Mouse (Mus musculus): ENCODE results near the gene Spata21. TPM values are rescaled to one million over a fixed set of nuclear protein-coding genes. Genes with fewer than 3 reads are reported as not detected.
"Not testable (repeated sequence)": the region's sequence is repeated elsewhere in the genome, so short reads cannot be mapped to it uniquely, and the experiment has no call there.

The Spata21 gene
- polyA plus RNA-seq, 1 experiment from 2014 or later, result 0.11 TPM

DNA sequence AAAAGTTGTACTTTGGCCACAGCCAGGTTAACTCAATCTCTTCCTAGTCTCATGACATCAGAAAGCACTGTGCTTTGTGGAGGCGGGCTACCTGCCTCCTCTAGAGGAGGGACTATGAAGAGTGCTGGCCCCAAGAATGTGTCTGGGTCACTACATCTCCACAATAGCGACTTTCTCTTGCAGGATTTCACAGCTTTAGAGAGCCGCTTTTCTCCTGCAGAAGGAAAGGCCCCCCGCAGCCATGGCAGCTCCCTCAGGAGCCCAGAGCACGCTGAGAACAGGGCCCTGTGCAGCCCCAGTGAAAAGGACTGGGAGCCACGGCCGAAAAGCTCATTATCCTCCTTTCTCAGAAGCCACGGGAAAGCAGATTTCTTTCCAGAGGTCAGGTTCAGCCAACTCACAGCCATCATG, 45.9 kb downstream of the Spata21 start:
- ATAC-seq (ENCODE audit: low FRiP score, low TSS enrichment) (no peak), DNase-seq (ENCODE audit: low spot score) (no peak)
- H3K27me3 ChIP-seq (ENCODE audit: control insufficient read depth, insufficient read depth, low read length), result no peaks in the 10 kb centered on the region
- H3K4me1 ChIP-seq (replicated peaks; ENCODE audit: control insufficient read depth, insufficient read depth), result peaks cover 17% of the 10 kb centered on the region
- H3K9me3 ChIP-seq (ENCODE audit: control insufficient read depth, low read length), result no peaks in the 10 kb centered on the region
- no peak overlapping the region for H3K4me3 ChIP-seq (ENCODE audit: low read depth, low read length)
- H3K4me2 ChIP-seq (replicated peaks; ENCODE audit: low read depth), result peak overlapping the region; percentile 17; the same call in 1 of the 2 replicates
- H3K27ac ChIP-seq (replicated peaks), result peak overlapping the region; percentile 79
- H3K36me3 ChIP-seq (ENCODE audit: control insufficient read depth, insufficient read depth, low read length), result no peaks in the 10 kb centered on the region
- TF ChIP-seq CTCF (IDR thresholded peaks at IDR 0.05; ENCODE audit: low read depth) (no peak), EP300 (optimal IDR thresholded peaks at IDR 0.05) (no peak)
- 43% methylated on average over 8 of the region's 8 CpGs for WGBS
- H3K9ac ChIP-seq (ENCODE audit: low read length), result no peak overlapping the region

DNA sequence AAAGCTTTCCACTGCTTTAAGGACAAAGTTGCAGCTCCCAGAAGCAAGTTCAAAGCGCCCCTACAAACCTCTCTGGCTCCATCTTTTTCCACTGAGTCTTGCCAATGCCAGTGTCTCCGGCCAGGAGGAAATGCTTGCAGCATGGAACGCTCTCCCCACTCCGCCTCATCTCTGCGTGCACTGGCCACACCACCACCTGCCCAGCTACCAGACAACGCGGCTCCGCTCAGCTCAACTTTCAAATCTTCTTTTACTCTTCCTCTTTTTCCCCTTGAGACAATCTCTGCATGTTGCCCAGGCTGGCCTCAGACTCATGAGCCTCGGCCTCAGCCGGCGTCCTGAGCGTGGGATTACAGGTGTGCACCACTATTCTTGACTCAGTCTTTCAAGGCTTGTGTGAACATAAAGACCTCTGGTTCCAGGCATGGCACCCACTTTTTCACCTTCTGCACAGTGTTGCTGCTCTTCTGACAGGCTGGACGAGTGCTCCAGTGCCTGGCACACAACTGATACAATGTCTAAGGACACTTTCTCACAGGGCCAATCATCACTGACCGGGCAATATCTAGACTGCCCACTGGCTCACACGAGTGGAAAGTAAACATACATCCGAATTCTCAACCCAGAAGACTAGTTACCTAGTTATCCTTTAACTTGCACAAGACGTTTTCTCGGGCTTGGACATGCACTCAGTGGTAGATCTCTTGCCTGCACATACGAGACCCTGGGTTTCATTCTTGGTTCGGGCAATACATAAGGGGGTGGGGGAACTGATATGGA, 46.8 kb downstream of the Spata21 start:
- Histone ChIP-seq H3K27ac (replicated peaks) (peak overlapping the region; percentile 79), H3K9me3 (ENCODE audit: control insufficient read depth, low read length) (no peaks in the 10 kb centered on the region), H3K36me3 (ENCODE audit: control insufficient read depth, insufficient read depth, low read length) (no peaks in the 10 kb centered on the region), H3K27me3 (ENCODE audit: control insufficient read depth, insufficient read depth, low read length) (no peaks in the 10 kb centered on the region), H3K9ac (ENCODE audit: low read length) (peak overlapping the region; percentile 3; the same call in 1 of the 2 replicates), H3K4me3 (ENCODE audit: low read depth, low read length) (peak overlapping the region; percentile 2; the same call in 1 of the 2 replicates), H3K4me1 (replicated peaks; ENCODE audit: control insufficient read depth, insufficient read depth) (peaks cover 17% of the 10 kb centered on the region), H3K4me2 (replicated peaks; ENCODE audit: low read depth) (peak overlapping the region; percentile 17; the same call in 1 of the 2 replicates)
- WGBS, result 48% methylated on average over 20 of the region's 20 CpGs
- DNase-seq (ENCODE audit: low spot score) (no peak), ATAC-seq (ENCODE audit: low FRiP score, low TSS enrichment) (no peak)
- TF ChIP-seq EP300 (optimal IDR thresholded peaks at IDR 0.05), result no peak
- TF ChIP-seq CTCF (IDR thresholded peaks at IDR 0.05; ENCODE audit: low read depth), result no peak

DNA sequence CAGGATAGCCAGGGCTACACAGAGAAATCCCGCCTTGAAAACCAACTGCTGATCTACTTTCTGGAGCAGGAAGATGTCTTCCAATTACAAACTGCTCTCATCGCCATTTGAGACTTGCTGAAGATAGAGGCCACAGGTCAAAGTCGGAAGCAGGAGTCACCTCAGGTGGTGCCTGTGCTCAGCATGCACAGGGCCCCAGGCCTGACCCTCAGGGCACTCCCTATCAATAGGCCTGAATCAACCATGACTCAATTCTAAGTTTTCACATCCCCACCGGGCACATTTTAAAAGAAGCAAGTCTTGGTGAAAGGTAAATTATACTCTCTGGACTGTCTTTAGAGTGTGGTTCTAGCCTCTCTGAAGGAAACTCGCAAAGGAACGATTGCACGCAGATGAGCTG, 48.0 kb downstream of the Spata21 start:
- no peak overlapping the region for H3K9ac ChIP-seq (ENCODE audit: low read length)
- H3K4me1 ChIP-seq (replicated peaks; ENCODE audit: control insufficient read depth, insufficient read depth), result peaks cover 17% of the 10 kb centered on the region
- ATAC-seq (ENCODE audit: low FRiP score, low TSS enrichment) (no peak), DNase-seq (ENCODE audit: low spot score) (peak; percentile 48)
- no peak overlapping the region for H3K4me2 ChIP-seq (replicated peaks; ENCODE audit: low read depth)
- H3K9me3 ChIP-seq (ENCODE audit: control insufficient read depth, low read length), result no peaks in the 10 kb centered on the region
- no peaks in the 10 kb centered on the region for H3K27me3 ChIP-seq (ENCODE audit: control insufficient read depth, insufficient read depth, low read length)
- 65% methylated on average over 7 of the region's 7 CpGs for WGBS
- H3K36me3 ChIP-seq (ENCODE audit: control insufficient read depth, insufficient read depth, low read length), result no peaks in the 10 kb centered on the region
- peak overlapping the region; percentile 46; the same call in 1 of the 2 replicates for H3K27ac ChIP-seq (replicated peaks)
- no peak overlapping the region for H3K4me3 ChIP-seq (ENCODE audit: low read depth, low read length)
- TF ChIP-seq CTCF (IDR thresholded peaks at IDR 0.05; ENCODE audit: low read depth) (no peak), EP300 (optimal IDR thresholded peaks at IDR 0.05) (no peak)

DNA sequence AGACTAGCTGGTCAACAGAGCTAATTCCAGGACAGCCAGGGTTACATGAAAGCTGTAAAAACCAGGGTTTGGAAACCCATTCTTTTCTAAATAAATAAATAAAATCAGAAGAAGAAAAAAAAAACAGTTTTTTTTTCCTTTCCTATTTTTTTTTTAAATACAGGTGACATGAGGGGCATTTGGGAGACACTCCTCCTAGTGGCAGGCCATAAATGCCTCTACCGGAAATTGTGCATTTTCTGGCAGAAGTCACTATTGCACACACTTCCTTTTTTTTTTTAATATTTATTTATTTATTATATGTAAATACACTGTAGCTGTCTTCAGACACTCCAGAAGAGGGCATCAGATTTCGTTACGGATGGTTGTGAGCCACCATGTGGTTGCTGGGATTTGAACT, 49.6 kb downstream of the Spata21 start:
- H3K4me3 ChIP-seq (ENCODE audit: low read depth, low read length); H3K27me3 ChIP-seq (ENCODE audit: control insufficient read depth, insufficient read depth, low read length); H3K9ac ChIP-seq (ENCODE audit: low read length); H3K27ac ChIP-seq (replicated peaks); H3K9me3 ChIP-seq (ENCODE audit: control insufficient read depth, low read length); ATAC-seq (ENCODE audit: low FRiP score, low TSS enrichment); H3K36me3 ChIP-seq (ENCODE audit: control insufficient read depth, insufficient read depth, low read length); DNase-seq (ENCODE audit: low spot score): not testable (repeated sequence)
- peaks cover 12% of the 10 kb centered on the region for H3K4me1 ChIP-seq (replicated peaks; ENCODE audit: control insufficient read depth, insufficient read depth)
- 42% methylated on average over 1 of the region's 3 CpGs for WGBS
- H3K4me2 ChIP-seq (replicated peaks; ENCODE audit: low read depth), result peak overlapping the region; percentile 83
- peak; percentile 40 for TF ChIP-seq CTCF (IDR thresholded peaks at IDR 0.05; ENCODE audit: low read depth)

DNA sequence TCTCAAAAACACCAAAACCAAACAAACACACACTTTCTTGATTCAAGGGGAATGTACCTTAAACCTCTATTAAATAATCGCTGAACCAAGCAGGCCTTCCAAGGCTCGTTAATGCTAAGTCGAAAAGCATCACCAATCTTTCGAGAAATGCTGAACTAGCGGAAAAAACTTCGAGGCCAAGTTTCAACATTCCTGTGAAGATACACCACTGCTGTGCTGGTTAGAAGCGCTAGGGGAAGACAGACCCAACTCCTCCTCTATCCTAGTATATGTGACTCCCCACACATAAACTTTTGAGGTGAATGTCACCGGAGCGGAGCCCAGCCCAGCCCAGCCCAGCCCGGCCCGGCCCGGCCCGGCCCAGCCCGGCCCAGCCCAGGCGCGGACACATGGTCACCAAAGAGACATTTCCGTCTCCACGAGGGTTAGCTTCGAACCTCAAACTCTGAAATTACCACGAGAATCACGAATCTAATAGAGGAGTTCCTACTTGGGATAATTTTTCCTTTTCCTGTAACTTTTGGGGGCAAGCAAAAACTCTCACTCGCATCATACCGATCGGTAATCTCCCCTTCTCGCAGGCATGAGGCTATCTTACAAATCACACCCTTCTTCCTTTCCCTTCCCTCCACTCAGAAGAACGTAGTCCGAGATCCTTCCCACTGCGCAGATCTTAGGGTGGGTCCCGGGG, 50.4 kb downstream of the Spata21 start:
- peak overlapping the region; percentile 83 for H3K4me2 ChIP-seq (replicated peaks; ENCODE audit: low read depth)
- no peaks in the 10 kb centered on the region for H3K36me3 ChIP-seq (ENCODE audit: control insufficient read depth, insufficient read depth, low read length)
- ATAC-seq (ENCODE audit: low FRiP score, low TSS enrichment) (peak; percentile 1; the same call in 1 of the 2 replicates), DNase-seq (ENCODE audit: low spot score) (no peak)
- TF ChIP-seq EP300 (optimal IDR thresholded peaks at IDR 0.05), result no peak
- peak; percentile 16; the same call in 1 of the 2 replicates for TF ChIP-seq CTCF (IDR thresholded peaks at IDR 0.05; ENCODE audit: low read depth)
- H3K27me3 ChIP-seq (ENCODE audit: control insufficient read depth, insufficient read depth, low read length), result no peaks in the 10 kb centered on the region
- H3K4me3 ChIP-seq (ENCODE audit: low read depth, low read length), result peak overlapping the region; percentile 94
- no peaks in the 10 kb centered on the region for H3K9me3 ChIP-seq (ENCODE audit: control insufficient read depth, low read length)
- H3K9ac ChIP-seq (ENCODE audit: low read length), result peak overlapping the region; percentile 93
- H3K27ac ChIP-seq (replicated peaks), result peak overlapping the region; percentile 96
- WGBS, result under 1% methylated on average over 29 of the region's 29 CpGs
- H3K4me1 ChIP-seq (replicated peaks; ENCODE audit: control insufficient read depth, insufficient read depth), result peaks cover 12% of the 10 kb centered on the region

Measured in stomach, postnatal 0 days (tissue).